Mouse (Mus musculus) adrenal gland, postnatal 36 days (tissue): ENCODE data around the gene Abcg1. TPM values are rescaled to one million over a fixed set of nuclear protein-coding genes. Genes with fewer than 3 reads are reported as not detected.

ENCODE experiments used
- DNase-seq, 2 experiments: peaks; one replicate each; pipeline ENCODE4 v3.0.0; 2021; ENCODE audit warnings: mixed read lengths in 1 of 2
- total RNA-seq, 2 experiments: library from RNA; stranded (reverse); gene quantifications; 2 replicates each; pipeline ENCODE4 v1.2.3; 2021

Gene Abcg1
- total RNA-seq, 2 experiments from 2014 or later: 10.0 to 12.7 TPM

GRCm38 (mm10) chr17:31040421-31040820 is 17.1 kb upstream of the Abcg1 start:
- DNase-seq: no peak

- DNase-seq: no peak
Measured at GRCm38 (mm10) chr17:31042751-31043150, 14.7 kb upstream of the Abcg1 start.

GRCm38 (mm10) chr17:31057891-31058744 is 643 bp downstream of the Abcg1 start:
- DNase-seq: no peak

- peak; percentile 38 to 64 for DNase-seq
Measured at GRCm38 (mm10) chr17:31058745-31059085, 1.2 kb downstream of the Abcg1 start.

GRCm38 (mm10) chr17:31060196-31060587 is 2.7 kb downstream of the Abcg1 start:
- DNase-seq: no peak

GRCm38 (mm10) chr17:31060588-31061345 is 3.3 kb downstream of the Abcg1 start:
- DNase-seq: peak; percentile 37 to 56

- DNase-seq: no peak
Measured at GRCm38 (mm10) chr17:31061346-31062095, 4.0 kb downstream of the Abcg1 start.

GRCm38 (mm10) chr17:31066058-31066457 is 8.6 kb downstream of the Abcg1 start:
- DNase-seq: no peak

GRCm38 (mm10) chr17:31067051-31067450 is 9.6 kb downstream of the Abcg1 start:
- DNase-seq: no peak

GRCm38 (mm10) chr17:31069121-31069520 is 11.6 kb downstream of the Abcg1 start:
- no peak for DNase-seq

- DNase-seq: no peak
Measured at GRCm38 (mm10) chr17:31069845-31070244, 12.4 kb downstream of the Abcg1 start.

GRCm38 (mm10) chr17:31070403-31071185 is 13.1 kb downstream of the Abcg1 start:
- no peak for DNase-seq

- no peak for DNase-seq
Measured at GRCm38 (mm10) chr17:31071421-31072301, 14.2 kb downstream of the Abcg1 start.

- DNase-seq: no peak
Measured at GRCm38 (mm10) chr17:31072872-31073271, 15.4 kb downstream of the Abcg1 start.

- DNase-seq: peak; percentile 56 to 81
Measured at GRCm38 (mm10) chr17:31073273-31074052, 16.0 kb downstream of the Abcg1 start.

GRCm38 (mm10) chr17:31074053-31074590 is 16.6 kb downstream of the Abcg1 start:
- DNase-seq: peak; percentile 15 to 29

GRCm38 (mm10) chr17:31074666-31075065 is 17.2 kb downstream of the Abcg1 start:
- peak in 1 of 2 experiments; percentile 17 for DNase-seq

- no peak for DNase-seq
Measured at GRCm38 (mm10) chr17:31075471-31075870, 18.0 kb downstream of the Abcg1 start.

- peak in 1 of 2 experiments; percentile 28 for DNase-seq
Measured at GRCm38 (mm10) chr17:31077561-31077960, 20.1 kb downstream of the Abcg1 start.

GRCm38 (mm10) chr17:31078581-31078980 is 21.1 kb downstream of the Abcg1 start:
- no peak for DNase-seq
